Mouse (Mus musculus): ENCODE data around the gene Sgsh.
"Not testable (repeated sequence)": the region's sequence is repeated elsewhere in the genome, so short reads cannot be mapped to it uniquely, and the experiment has no call there.

Gene Sgsh

DNA sequence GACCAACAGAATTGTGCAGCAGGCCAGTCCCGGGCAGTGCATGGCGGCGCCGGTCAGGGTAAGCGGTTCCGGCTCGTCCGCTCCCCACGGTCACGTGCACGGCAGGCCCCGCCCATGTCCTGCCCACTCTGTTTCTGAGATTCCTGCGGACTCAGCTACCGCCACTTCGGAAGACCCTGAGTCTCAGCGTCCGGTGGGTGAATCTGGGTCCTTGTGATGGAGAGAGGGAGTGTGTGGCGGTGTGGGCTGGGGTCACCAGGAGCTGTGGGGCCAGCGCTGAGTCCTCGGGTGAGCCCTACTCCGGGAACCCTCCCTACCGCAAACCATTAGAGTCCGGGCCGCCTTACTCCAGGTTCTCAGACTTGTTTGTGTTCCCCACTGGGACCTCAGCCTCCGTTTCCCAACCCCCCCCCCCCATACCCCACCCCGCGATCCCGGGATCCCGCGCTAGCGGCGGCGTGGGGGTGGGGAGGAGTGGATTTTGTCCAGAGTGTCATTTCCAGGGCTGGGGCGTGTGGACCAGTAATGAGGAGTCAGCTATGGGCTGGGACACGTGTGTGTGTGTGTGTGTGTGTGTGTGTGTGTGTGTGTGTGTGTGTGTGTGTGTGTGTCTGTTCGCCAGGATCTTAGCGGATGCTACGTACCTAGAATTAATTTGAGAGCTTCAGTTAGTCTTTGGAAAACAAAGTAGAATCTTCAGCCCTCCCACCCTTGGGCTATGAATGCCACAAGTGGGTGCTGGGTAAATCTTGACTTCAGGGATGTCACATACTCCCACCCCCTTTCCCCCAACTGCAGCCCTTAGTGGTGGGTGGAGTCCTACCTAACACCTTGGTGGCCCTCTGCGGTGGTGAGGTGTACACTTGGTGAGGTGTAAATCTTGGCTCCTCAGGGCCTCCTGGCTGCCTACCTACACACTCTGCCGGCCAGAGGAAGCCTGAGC, at the start of gene Sgsh, which contains the start of gene Slc26a11:
TSS of gene Sgsh (minus strand) at position 94 of the 943 bp plus-strand sequence.
TSS of gene Slc26a11 (plus strand) at position 115 of the 943 bp plus-strand sequence.
- peak; percentile 80 for DNase-seq (ENCODE audit: low spot score)

DNA sequence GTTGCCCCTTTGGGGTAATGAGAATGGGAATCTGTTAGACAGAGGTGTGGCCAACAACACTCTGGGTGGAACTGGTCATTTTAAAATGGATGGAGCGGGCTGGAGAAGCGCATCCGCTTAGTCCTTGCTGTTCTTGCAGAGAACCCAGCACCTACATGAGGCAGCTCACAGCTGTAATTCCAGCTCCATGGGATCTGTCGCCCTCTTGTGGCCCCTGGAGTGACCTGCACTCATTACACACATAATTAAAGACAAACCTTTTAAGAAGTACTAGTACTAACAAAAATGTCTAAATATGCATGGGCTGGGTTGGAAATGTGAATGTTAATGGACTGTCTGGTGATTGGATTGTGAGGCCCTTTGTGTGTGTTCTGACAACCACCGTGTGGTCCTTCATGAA, 49.3 kb upstream of the Sgsh start:
- DNase-seq (ENCODE audit: low spot score), result peak; percentile 76

DNA sequence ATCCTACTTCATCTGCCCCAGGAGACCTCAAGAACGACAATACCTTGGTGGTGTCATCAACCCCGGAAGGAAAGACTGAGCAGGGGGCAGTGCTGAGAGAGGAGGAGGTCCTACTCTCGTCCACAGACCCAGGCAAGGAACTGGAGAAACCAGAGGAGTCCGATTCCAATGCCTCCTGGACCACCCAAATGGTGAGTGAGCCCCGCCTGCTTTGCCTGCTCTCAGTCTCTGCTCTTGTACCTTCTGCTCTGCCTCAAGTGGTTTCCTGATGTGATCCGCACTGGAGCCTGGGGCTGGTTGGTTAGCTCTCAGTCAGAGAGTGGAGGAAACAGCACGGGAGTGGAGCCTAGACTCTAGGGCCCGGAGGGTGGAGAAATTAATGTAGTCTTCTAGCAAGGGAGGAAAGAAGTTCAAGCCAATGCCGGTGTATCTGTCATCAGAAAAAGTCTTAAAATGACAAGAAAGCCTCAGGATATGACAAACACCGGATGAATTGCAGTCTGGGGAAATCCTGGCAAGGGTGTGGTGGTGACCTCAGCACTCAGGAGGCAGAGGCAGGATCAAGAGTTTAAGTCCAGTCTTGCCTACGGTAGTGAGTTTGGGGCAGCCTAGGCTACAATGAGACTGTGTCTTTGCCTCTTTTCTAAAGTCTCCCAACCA, 47.3 kb upstream of the Sgsh start:
- no peak for DNase-seq (ENCODE audit: low spot score)

DNA sequence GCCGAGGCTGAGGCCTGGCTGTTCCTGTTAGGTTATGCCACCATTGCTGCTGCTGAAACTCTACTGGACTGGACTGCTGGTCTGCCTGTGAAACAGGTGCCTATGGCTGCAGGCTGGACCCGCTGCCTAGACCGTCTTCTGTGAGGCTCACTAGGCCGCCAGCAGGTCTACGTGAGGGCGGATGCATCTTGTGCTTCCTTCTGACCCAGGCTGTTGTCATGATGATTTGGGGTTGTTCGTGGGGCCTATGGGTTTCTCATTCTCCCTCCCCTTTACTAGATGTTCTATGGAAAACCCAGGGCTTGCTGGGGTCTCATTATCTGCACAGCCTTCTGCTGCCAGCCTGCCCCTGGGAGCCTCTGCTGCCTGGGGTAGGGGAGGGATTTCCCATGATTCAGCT, 41.1 kb upstream of the Sgsh start:
- DNase-seq (ENCODE audit: low spot score), result no peak

DNA sequence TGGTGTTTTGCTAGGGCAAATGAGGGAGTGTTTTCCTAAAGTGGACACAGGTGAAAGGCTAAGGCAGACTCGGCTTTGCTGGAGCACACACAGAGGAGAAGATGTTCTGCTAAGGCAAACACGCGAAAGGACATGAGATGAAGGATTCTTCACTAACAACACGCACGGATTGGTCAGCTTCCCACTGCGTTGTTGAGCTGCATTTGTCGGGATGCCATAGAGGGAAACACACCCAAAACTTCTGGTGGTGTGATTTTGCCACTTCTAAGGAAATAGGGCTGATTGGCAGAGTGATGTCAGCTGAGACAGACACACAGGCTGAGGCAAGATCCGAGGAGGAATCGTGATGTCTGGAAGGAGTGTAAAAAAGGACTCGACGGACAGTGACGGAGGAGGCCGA, 40.6 kb upstream of the Sgsh start:
- no peak for DNase-seq (ENCODE audit: low spot score)

DNA sequence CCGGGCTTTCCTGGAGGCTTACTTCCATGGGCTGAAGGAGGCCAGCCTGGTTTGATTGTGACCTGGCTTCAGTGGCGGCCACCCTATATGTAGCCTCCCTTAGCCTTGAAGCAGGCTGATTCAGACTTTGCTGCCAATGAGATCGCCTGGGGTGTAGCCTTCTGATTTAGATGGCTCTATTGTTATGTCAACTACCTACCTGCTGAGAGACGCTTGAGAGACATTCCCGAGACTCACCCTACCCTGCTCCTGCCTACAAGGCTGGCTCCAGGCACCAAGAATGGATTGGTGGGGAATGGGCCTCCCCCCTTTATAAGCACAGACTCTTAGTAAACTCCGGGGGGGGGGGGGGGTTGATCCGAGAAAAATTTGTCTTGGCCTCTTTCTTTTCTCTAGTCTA, 40.1 kb upstream of the Sgsh start:
- DNase-seq (ENCODE audit: low spot score), result no peak

DNA sequence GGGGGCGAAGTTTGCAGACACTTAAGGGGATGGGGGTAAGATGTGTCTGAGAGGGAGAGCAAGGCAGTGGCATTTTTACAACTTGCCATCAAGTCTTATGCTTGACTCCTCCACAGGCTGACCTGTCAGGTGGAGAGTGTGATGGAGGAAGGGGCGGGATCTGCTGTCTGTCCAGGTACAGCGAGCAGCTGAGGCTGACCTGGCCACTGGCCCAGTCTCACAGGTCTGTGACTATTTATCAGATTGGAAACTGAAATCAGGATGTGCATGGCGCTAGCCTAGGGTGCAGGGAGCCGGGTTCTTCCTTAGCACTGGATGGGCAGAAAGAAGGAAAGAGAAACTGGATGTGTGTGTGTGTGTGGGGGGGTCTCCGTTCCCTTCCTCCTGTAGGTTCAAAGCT, 38.9 kb upstream of the Sgsh start:
- DNase-seq (ENCODE audit: low spot score), result no peak

DNA sequence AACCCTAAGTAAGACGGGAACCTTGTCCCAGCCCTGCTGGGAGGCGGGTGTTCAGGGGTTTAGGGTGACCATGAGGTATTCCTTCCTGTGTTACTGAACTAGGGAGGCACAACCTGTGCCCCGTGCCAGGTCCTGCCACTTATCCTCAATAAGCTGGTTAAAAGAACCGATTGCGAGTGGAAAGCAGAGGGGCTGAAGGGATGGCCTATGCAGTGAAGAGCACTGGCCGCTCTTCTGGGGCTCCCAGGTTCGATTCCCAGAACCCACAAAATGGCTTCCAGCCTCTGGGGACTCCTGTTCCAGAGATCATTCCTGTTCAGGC, 38.1 kb upstream of the Sgsh start:
- no peak for DNase-seq (ENCODE audit: low spot score)

DNA sequence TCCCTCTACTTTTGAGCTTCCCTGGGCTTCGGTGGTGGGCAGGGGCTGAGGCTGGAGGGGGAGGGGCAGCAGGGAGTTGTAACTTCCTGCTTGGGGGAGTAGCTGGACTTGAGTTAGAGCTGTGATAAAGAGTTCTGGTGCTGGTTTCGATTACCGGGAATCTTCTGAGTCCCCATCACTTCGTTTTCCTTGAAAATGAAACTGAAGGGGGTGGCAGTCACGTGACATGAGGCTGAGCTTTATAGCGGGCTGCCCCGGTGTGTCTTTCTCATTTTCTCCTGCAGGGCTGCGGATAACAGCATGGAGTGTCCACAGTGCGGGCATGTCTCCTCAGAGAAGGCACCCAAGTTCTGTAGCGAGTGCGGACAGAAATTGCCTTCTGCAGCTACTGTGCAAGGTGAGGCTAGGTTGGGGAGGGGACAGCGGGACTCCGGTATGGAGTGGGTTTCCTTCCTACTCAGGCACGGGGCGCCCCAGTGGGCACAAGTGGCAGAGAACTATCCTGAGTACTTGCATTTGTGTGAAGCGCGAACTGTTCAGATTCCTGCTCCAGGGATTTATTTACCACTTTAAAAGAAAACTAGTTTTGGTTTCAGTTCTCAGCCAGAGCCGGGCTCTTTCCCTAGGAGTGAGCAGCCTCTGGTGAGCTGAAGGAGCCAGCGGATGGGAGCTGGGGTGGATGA, 37.6 kb upstream of the Sgsh start, which contains the start of gene Rnf213:
TSS of gene Rnf213 (plus strand) at position 301 of the 683 bp plus-strand sequence.
- peak; percentile 61 for DNase-seq (ENCODE audit: low spot score)

DNA sequence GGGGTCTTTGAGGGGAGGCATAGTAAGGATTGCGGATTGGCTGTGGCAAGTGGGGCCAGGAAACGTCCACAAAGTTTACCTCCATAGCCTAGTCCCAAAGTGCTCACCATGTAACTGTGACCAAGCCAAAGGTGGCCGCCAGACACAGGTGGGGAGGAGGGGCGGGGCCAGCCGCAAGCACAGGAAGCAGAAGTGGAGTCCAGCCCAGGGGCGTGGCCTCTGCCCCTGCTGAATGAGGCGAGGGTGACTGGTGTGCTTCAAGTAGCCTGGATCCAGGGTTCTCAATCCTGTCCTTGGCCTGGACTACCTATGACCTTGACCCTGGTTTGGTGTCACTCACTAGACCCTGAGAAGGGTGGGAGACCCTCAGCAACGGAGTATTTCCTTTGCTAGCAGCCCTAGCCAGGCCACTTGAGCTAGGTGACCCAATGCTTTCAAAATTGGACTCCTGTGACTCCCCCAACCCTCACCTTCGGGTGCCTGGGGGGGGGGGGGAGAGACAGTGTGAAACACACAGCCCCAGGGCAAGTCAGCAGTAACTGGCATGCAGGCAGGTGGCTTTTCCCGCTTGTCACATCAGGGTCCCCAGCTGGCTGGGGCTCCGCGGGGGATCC, 36.8 kb upstream of the Sgsh start:
- no peak for DNase-seq (ENCODE audit: low spot score)

DNA sequence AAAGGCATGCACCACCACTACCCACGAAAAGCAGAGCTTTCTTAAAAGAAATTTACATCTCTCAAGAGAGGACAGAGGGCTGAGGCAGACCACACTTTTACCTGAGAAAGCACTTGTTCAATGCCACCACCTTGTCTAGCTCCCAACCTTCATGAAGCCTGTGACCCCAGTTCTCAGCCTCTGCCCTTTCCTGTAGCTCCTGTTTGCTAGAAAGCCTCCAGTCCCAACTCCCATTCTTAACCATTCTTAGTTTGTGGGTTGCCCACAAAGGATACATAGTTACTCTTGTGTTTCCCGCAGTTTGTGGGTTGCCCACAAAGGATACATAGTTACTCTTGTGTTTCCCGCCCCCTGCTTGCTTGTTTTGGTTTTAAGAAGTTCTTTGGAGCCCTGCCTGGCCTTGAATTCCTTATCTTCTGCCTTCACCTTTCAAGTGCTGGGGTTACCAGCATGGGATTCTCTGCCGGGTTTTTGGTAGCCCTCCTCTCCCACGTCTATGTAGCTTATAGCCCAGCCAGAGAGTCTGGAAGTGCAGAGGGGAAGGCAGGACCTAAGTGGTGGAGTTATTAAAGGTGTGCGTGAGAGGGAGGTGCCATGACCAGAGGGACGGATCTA, 36.2 kb upstream of the Sgsh start:
- no peak for DNase-seq (ENCODE audit: low spot score)

DNA sequence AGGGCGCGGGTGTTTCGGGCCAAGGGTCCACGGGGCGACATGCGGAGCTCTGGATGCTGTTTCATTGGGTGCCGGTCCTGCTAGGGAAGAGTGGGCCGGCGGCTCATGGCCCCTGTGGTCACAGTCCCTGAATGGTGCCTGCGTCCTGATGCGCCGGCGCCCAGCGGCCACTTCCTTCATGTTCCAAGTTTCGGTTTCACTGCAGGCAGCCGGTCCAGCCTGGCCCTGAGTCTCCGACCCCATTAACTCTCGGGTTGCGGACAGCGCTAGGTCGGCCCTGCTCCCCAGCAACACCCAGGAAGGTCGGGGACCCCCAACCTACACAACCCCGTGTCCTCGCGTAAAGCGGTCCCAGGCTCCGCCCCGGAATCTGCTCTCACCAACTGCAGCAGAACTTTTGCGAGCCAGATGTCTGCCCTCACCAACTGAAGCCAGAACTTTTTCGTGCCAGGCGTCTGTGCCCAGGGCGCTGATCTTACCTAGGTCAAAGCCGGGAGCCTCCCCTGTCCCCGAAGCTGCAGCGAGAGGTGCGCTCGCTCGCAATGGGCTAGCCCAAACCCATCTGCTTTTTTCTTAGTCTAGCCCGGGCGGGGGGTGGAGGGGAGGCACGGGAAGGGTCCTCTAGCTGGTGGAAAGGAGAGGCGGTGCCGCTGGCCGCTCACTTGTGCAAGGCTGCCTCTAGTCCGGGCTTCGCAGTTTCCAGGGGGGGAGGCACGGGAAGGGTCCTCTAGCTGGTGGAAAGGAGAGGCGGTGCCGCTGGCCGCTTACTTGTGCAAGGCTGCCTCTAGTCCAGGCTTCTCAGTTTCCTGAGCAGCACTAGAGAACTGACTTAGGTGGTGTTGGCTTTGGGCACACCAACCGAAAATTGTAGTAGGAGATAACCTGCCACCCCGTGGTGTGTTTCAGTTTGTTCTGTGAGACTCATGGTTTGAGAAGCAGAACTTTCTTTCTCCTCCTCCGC, 35.2 kb upstream of the Sgsh start:
- DNase-seq (ENCODE audit: low spot score), result peak; percentile 34

DNA sequence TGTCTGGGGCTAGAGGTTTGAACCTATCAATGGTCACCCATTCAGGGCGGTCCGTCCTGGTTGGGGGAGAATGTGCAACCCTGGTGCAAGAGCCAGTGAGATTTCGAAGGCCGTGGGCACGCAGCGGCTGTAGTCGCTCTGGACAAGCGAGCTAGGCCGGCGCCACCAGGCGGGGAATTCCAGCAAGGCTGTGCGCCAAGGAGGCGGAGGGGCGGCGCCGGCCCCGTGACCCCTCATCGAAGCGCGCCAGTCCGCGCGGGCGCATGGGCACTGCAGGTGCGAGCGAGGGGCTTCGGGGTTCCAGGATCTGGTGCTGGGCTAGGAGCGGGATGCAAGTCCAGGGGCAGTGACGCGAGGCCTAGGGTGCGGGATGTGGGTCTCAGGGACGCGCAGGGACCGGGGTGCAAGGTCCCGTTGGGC, 34.5 kb upstream of the Sgsh start:
- peak; percentile 77 for DNase-seq (ENCODE audit: low spot score)

DNA sequence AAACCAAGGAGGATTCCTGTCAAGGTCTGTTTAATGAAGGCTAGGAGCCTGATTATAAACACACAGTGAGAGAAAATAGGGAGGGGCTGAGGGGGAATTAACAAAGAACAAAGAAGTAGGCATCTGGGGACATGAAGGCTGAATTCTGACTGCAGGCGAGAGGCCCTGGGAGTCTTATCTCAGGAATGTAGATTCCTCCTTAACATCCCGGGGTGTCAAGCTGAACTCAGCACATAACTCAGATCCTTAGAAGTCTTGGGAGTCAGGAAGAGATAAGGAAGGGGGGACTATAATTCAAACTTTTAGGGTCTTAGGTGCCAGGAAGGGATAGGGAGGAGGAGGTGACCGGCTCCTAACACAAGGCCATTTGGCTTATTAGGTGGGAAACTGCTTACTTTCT, 31.9 kb upstream of the Sgsh start:
- DNase-seq (ENCODE audit: low spot score), result not testable (repeated sequence)

DNA sequence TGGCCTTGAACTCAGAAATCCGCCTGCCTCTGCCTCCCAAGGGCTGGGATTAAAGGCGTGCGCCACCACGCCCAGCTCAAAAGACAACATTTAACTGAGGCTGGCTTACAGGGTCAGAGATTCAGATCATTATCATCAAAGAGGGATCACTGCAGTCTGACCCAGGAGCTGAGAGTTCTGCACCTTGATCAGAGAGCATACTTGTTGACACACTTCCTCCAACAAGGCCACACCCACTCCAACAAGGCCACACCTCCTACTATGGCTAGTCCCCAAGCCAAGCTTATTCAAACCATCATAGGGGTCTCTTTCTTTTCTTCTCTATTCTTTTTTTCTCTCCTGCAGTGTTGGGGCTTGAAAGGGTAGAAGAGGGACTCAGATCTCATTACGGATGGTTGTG, 31.0 kb upstream of the Sgsh start:
- DNase-seq (ENCODE audit: low spot score), result no peak

DNA sequence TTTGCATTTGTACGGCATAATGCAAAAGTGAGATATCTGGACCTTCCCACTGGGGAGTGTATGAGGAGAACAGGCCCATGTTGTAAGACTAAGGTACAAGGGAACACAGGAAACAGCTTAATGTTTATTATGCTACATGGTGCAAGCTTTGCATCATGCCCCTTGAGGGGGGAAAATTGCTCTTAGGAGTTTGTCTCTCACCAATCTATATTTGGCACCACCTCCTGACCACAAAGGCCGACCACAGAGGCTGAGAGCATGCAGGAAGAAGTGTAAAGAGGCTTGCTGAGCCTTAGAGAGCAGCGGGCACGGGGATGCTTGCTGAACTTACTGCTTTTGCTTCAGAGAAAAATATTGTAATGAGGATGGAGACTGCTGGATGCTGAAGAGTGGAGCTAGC, 29.6 kb upstream of the Sgsh start:
- no peak for DNase-seq (ENCODE audit: low spot score)

DNA sequence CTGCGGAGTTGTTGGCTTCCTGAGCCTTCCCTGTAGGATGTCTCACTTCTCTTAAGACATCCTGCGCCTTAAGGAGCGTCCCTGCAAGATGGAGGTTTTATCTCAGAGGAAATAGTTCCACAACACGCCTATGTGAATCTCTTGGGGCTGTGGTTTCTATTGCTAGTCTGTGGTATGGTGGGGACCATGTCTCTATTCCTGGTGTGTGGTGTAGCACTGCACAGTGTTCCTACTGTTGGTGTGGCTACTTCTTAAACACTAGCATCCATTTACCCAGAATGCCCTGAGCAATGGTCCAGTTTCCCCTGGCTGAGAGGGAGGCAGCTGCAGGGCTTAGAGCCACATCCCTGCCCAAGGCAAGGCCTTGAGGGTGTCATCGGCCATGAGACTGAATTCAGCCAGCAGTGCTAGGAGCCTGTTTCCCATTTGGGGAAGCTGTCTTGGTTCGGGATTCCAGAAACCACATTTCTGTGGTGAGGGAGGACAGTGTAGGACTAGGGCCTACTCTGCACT, 27.1 kb upstream of the Sgsh start:
- DNase-seq (ENCODE audit: low spot score), result no peak

DNA sequence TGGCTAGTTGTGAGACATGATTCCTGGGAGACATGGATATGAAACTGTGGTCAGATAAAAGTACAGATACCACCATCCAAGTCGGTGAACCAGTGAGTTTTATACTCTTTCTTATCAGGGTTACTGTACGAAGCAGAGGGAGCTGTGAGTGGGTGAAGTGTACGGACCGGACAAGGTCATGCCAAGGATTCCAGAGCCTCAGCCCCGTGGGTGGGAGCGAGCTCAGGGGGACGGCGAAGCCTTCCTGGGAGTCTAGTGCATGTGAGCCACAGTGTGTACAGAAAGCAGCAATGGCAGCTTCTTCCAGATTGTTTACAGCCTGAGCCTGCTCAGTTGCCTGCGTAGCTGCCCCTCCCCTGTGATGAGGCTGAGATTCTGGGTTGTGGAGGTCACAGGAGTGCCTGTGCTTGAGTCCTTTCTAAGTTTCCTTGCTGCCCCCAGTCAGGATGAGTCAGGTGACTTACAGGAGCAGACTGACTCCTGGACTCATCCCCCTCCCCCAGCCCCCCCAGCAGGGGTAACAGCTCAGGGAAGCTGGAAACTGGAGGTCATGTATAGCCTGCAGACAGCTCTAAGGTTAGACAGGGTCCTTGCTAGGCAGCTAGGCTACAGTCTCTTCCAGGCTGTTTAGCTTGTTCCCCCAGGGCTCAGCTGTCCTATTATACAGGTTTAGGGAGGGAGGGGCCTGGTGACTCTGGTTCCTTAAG, 26.4 kb upstream of the Sgsh start:
- DNase-seq (ENCODE audit: low spot score), result no peak

DNA sequence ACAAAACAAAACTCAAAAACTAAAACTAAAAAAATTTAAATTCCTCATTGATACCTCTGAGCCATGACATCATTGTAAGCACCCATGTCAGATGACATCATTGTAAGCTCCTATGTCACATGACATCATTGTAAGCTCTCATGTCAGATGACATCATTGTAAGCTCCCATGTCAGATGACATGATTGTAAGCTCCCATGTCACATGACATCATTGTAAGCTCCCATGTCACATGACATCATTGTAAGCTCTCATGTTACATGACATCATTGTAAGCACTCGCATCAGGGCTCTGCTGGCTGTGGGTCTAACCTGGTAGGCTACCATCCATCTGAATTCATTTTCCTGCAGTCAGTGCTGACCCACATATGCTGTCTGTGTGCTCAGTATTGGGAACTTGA, 23.2 kb upstream of the Sgsh start:
- no peak for DNase-seq (ENCODE audit: low spot score)

DNA sequence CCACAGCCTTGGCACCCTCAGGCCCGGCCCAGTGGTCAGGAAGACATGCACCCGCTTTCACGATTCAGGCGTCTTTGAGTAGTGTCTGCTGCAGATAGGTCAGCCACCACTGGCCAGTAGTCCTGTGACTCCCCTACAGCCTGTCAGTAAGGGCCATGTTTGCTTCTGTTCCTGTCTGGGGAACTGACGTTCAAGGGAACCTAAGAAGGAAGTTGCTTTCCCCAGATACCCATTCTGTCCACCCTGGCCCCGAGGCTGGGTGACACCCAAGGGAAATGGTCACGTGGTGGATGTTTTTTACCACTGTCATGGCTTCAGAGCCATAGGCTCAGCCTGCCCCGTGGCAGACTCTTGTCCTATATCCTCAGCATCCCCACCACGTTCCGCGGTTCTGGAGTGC, 22.0 kb upstream of the Sgsh start:
- DNase-seq (ENCODE audit: low spot score), result no peak
